Mouse (Mus musculus) intestine, embryonic 14.5 days (tissue): Measurements from ENCODE around the gene Prpf40b. TPM values are rescaled to one million over a fixed set of nuclear protein-coding genes. Genes with fewer than 3 reads are reported as not detected.

ENCODE experiments used
- ATAC-seq: fragments of 200-750 bp; cut with Nextera tagmentation; replicated peaks from 2 replicates; pipeline ENCODE4 v1.8.0; 2017; ENCODE audit warnings: low read depth, moderate number of reproducible peaks, moderate TSS enrichment, moderate library complexity; ENCODE audit not compliant: low FRiP score, low TSS enrichment
- DNase-seq: peaks from one replicate; pipeline ENCODE4 v3.0.0-alpha.2; 2018; ENCODE audit warnings: low spot score
- H3K27ac ChIP-seq: fragments of 300-500 bp; sonication (generic); 2 replicates; pipeline ENCODE4 v1.5.1; 2014; ENCODE audit warnings: low read depth, mild to moderate bottlenecking, control low read depth
- H3K27me3 ChIP-seq: fragments of 300-500 bp; sonication (generic); replicated peaks from 2 replicates; pipeline ENCODE4 v1.6.1; 2014; ENCODE audit warnings: low read length, control low read depth; ENCODE audit not compliant: control insufficient read depth, insufficient read depth
- H3K36me3 ChIP-seq: fragments of 300-500 bp; sonication (generic); 2 replicates; pipeline ENCODE4 v1.6.1; 2014; ENCODE audit warnings: low read length, control low read depth; ENCODE audit not compliant: control insufficient read depth, insufficient read depth
- H3K4me1 ChIP-seq: fragments of 300-500 bp; sonication (generic); replicated peaks from 2 replicates; pipeline ENCODE4 v1.6.1; 2014; ENCODE audit warnings: low read length, control low read depth, mixed read lengths; ENCODE audit not compliant: control insufficient read depth, insufficient read depth
- H3K4me2 ChIP-seq: fragments of 300-500 bp; sonication (generic); 2 replicates; pipeline ENCODE4 v1.6.1; 2014; ENCODE audit warnings: low read length
- H3K4me3 ChIP-seq: fragments of 300-500 bp; sonication (generic); 2 replicates; pipeline ENCODE4 v1.5.1; 2014; ENCODE audit warnings: low read depth, low read length, control low read depth, mixed read lengths
- H3K9ac ChIP-seq: fragments of 300-500 bp; sonication (generic); 2 replicates; pipeline ENCODE4 v1.6.1; 2014; ENCODE audit warnings: mild to moderate bottlenecking, low read length
- H3K9me3 ChIP-seq: fragments of 300-500 bp; sonication (generic); 2 replicates; pipeline ENCODE4 v1.6.1; 2016; ENCODE audit warnings: low read length, control low read depth; ENCODE audit not compliant: control insufficient read depth
- WGBS: fragments of 180-500 bp; shearing (Covaris S2); extraction: QIAGEN DNeasy Blood & Tissue Kit; methylation state at CpG from one replicate; pipeline ENCODE4 v1.1.7; 2014; 5-methylcytosine and 5-hydroxymethylcytosine counted together
- polyA plus RNA-seq: library from polyadenylated mRNA; unstranded; fragments of >200 nt; fragmentation: Nextera tagmentation; extraction: Ambion mirVana; gene quantifications from 2 replicates; pipeline ENCODE4 v1.2.1, GENCODE M21; 2014

Prpf40b gene
- polyA plus RNA-seq, 1 experiment from 2014 or later = 40.6 TPM

DNA sequence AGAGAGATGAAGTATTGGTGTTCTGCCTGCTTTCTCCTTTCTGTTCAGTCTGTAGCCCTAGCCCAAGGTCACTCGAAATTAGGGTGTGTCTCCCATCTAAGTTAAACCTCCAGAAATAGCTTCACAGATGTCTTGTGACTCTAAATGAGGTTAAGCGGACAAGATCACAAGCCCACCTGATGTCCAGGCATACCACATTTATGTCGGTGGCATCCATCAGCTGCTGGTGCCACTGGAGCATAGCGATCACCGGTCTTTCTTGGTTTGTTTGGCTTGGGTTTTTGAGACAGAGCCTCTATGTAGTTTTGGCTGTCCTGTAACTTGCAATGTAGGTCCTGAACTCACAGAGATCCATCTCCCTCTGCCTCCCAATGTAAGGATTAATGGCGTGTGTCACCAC, 41.1 kb upstream of the Prpf40b start:
- ATAC-seq (no peak), DNase-seq (no peak)
- no peak overlapping the region; the same call in 1 of the 2 replicates for H3K27ac ChIP-seq
- H3K9me3 ChIP-seq = no peaks in the 10 kb centered on the region
- 94% methylated on average over 6 of the region's 6 CpGs for whole genome bisulfite sequencing
- no peak overlapping the region for H3K4me2 ChIP-seq
- peaks cover 6% of the 10 kb centered on the region; the same call in 1 of the 2 replicates for H3K36me3 ChIP-seq
- H3K27me3 ChIP-seq = no peaks in the 10 kb centered on the region
- no peak overlapping the region for H3K9ac ChIP-seq
- no peak overlapping the region for H3K4me3 ChIP-seq
- peaks cover 5% of the 10 kb centered on the region for H3K4me1 ChIP-seq

DNA sequence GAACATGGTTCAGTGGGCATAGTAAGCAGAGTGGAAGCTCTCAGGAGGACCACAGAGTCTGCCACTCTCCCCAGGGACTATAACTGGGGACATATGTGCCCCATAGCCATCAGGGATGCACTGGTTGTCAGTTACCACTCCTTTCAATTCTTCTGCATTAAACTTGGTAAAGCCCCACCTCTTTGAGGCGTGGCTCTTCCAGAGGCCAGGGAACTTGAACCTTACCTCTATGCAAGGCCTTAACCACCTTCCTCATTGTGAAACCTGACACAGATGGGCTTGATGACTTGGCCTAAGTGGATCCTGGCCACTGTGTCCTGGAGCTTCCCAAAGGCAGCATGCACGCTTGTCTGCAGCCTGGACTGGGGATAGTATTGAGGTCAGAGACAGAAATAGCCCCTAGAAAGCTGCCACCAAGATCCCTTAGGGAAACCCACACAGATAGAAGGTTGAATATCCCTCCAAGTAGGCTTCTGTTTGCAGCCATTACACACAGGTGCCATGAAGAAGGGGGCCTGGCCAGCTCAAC, 40.3 kb upstream of the Prpf40b start:
- H3K27me3 ChIP-seq = no peaks in the 10 kb centered on the region
- ATAC-seq (no peak), DNase-seq (no peak)
- 0 out of 2 replicates have a peak, but pooled peaks cover under 1% of the 10 kb centered on the region for H3K36me3 ChIP-seq
- H3K4me3 ChIP-seq = no peak overlapping the region
- WGBS = 83% methylated on average over 2 of the region's 2 CpGs
- H3K9ac ChIP-seq = no peak overlapping the region
- no peak overlapping the region for H3K4me2 ChIP-seq
- no peaks in the 10 kb centered on the region for H3K9me3 ChIP-seq
- H3K4me1 ChIP-seq = peaks cover 5% of the 10 kb centered on the region
- no peak overlapping the region for H3K27ac ChIP-seq

GRCm38 (mm10) chr15:99255241-99255749, 39.6 kb upstream of the Prpf40b start:
- H3K9me3 ChIP-seq = no peaks in the 10 kb centered on the region
- no peaks in the 10 kb centered on the region for H3K27me3 ChIP-seq
- peaks cover 5% of the 10 kb centered on the region for H3K4me1 ChIP-seq
- no peak for ATAC-seq
- 89% methylated on average over 6 of the region's 6 CpGs for WGBS
- no peak for DNase-seq
- no peaks in the 10 kb centered on the region for H3K36me3 ChIP-seq
- H3K9ac ChIP-seq = no peak overlapping the region
- H3K4me3 ChIP-seq = no peak overlapping the region
- H3K27ac ChIP-seq = no peak overlapping the region
- no peak overlapping the region for H3K4me2 ChIP-seq

DNA sequence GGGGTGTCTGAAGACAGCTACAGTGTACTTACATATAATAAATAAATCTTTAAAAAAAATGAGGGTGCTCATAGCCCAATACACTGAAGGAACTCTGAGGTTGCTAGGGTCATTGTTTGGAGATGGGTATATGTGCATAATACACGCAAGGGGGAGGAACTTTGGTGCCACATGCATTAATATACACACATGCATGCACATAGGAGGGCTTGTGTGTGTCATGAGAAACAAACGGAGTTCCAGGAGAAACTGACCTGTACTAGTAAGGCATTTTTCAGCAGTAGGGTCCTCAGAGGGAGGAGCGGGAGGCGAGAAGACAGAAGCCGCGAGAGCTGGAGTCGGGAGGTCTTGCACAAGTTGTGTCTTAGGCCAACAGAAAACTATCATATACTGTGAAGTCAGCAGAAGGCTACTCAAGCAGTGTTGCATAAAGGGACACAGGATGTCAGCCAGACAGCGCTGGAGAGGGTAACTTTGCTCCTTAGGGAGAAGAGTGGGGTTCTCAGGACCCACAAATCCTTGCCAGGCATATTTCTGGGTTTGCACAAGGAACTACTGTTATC, 35.6 kb upstream of the Prpf40b start:
- Histone ChIP-seq H3K27ac (peak overlapping the region; percentile 62), H3K4me2 (peak overlapping the region; percentile 46), H3K4me1 (no peaks in the 10 kb centered on the region; the same call in 1 of the 2 replicates), H3K9me3 (no peaks in the 10 kb centered on the region), H3K36me3 (no peaks in the 10 kb centered on the region), H3K4me3 (0 out of 2 replicates have a peak overlapping the region, but pooled peaks have one; percentile 6), H3K9ac (no peak overlapping the region), H3K27me3 (no peaks in the 10 kb centered on the region)
- ATAC-seq = peak; percentile 45
- DNase-seq = no peak
- 60% methylated on average over 8 of the region's 8 CpGs for WGBS

GRCm38 (mm10) chr15:99259730-99260252, 35.1 kb upstream of the Prpf40b start:
- Histone ChIP-seq H3K9ac (no peak overlapping the region), H3K4me1 (no peaks in the 10 kb centered on the region; the same call in 1 of the 2 replicates), H3K4me3 (0 out of 2 replicates have a peak overlapping the region, but pooled peaks have one; percentile 6), H3K27ac (peak overlapping the region; percentile 62; the same call in 1 of the 2 replicates), H3K4me2 (peak overlapping the region; percentile 46), H3K27me3 (no peaks in the 10 kb centered on the region), H3K36me3 (no peaks in the 10 kb centered on the region), H3K9me3 (no peaks in the 10 kb centered on the region)
- 2% methylated on average over 7 of the region's 10 CpGs for WGBS
- peak; percentile 81 for DNase-seq
- ATAC-seq = peak; percentile 57

- no peaks in the 10 kb centered on the region for H3K27me3 ChIP-seq
- DNase-seq (no peak), ATAC-seq (no peak)
- H3K36me3 ChIP-seq = no peaks in the 10 kb centered on the region
- no peak overlapping the region for H3K4me3 ChIP-seq
- H3K4me1 ChIP-seq = no peaks in the 10 kb centered on the region; the same call in 1 of the 2 replicates
- WGBS = 57% methylated on average over 10 of the region's 10 CpGs
- H3K9ac ChIP-seq = no peak overlapping the region
- no peak overlapping the region for H3K27ac ChIP-seq
- no peaks in the 10 kb centered on the region for H3K9me3 ChIP-seq
- no peak overlapping the region for H3K4me2 ChIP-seq
Observed at GRCm38 (mm10) chr15:99262702-99263101, 32.2 kb upstream of the Prpf40b start.

DNA sequence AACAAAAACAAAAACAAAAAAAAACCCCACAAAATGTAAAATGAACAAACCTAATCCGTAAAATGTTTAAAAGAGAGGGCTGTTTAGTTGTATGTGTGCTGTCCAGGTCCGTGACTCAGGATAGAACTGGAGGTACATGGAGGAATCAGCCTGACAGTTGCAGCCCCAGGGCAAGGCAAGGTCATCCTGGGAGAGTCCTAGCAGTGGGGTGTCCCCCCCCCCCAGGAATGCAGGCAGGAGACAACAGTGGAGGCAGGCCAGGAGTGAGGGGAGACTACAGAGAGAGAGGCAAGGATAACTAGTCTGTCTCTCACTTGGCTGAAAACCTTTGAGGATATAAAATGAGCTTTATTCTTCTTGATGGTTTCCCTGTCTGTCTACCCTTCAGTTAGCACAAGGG, 30.5 kb upstream of the Prpf40b start:
- DNase-seq (no peak), ATAC-seq (no peak)
- no peaks in the 10 kb centered on the region; the same call in 1 of the 2 replicates for H3K4me1 ChIP-seq
- H3K9me3 ChIP-seq = no peaks in the 10 kb centered on the region
- H3K4me3 ChIP-seq = no peak overlapping the region
- WGBS = 78% methylated on average over 2 of the region's 2 CpGs
- H3K9ac ChIP-seq = no peak overlapping the region
- H3K27me3 ChIP-seq = no peaks in the 10 kb centered on the region
- H3K4me2 ChIP-seq = no peak overlapping the region
- no peaks in the 10 kb centered on the region for H3K36me3 ChIP-seq
- H3K27ac ChIP-seq = no peak overlapping the region

GRCm38 (mm10) chr15:99265679-99266078, 29.2 kb upstream of the Prpf40b start:
- ATAC-seq (no peak; the same call in 1 of the 2 replicates), DNase-seq (peak; percentile 79)
- Histone ChIP-seq H3K9me3 (no peaks in the 10 kb centered on the region), H3K4me1 (no peaks in the 10 kb centered on the region), H3K9ac (no peak overlapping the region), H3K4me2 (no peak overlapping the region), H3K27me3 (no peaks in the 10 kb centered on the region), H3K4me3 (no peak overlapping the region), H3K36me3 (no peaks in the 10 kb centered on the region), H3K27ac (no peak overlapping the region)
- 17% methylated on average over 4 of the region's 4 CpGs for whole genome bisulfite sequencing
